Mouse (Mus musculus) CD4-positive helper T cell, adult 2 months (primary cell): ENCODE measurements around the gene Gata5.

Source experiments
- DNase-seq: peaks from one replicate; pipeline ENCODE4 v3.0.0-alpha.2; 2012; ENCODE audit warnings: low read depth, missing footprints, low spot score

Gata5 gene

GRCm38 (mm10) chr2:180307680-180308079 lies 26.8 kb downstream of the Gata5 start:
- peak; percentile 16 for DNase-seq

GRCm38 (mm10) chr2:180306423-180307168 lies 27.9 kb downstream of the Gata5 start:
- no peak for DNase-seq

DNA sequence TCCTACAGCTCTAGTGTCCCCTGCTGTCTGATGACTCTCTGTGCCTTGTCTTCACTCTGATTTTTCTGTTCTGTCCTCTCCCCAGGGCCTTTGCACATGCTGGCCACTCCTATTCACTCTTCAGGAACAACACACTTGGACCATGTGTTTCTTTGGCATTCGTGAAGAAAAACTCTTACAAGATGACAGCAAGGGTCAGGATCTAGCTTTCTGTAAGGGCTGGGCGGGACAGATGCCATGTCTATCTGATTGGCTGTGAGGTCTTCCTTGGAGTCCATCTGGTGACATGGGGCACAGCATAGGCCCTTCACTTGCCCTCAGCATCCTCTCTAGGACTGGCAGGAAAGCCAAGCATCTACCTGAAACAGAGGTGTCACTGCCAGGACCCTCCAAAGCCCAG lies 28.5 kb downstream of the Gata5 start:
- no peak for DNase-seq

DNA sequence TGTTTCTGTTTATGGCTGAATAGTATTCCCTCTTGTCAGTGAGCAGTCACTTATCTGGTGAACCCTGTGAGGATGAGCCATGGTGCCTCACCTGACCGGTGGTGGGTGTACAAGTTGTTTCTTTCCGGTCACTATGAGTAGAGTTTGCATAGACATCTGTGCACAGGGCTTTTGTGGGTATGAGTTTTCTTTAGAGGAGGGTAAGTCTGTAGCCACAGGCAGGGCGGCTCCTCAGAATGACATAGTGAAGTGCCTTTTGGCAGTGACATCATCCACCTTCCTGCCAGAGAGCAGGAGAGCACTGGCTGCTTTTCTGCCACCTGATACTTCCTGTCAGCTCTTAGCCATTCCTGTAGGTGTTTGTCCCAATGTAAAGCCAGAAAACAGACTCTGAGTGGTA lies 29.0 kb downstream of the Gata5 start:
- peak; percentile 42 for DNase-seq

GRCm38 (mm10) chr2:180304554-180304953 lies 29.9 kb downstream of the Gata5 start:
- no peak for DNase-seq

GRCm38 (mm10) chr2:180303468-180303867 lies 31.0 kb downstream of the Gata5 start:
- DNase-seq, result no peak

DNA sequence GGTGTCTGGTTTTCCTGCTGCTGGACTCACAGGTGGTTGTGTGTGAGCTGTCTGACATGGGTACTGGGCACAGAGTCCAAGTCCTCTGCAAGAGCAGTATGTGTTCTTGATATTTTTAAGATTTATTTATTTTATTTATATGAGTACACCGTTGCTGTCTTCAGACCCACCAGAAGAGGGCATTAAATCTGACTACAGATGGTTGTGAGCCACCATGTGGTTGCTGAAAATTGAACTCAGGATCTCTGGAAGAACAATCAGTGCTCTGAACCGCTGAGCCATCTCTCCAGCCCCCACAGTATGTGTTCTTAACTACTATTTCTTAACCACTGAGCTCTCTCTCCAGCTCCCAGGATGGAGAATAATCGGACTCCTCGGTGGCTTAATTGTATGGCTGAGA lies 32.3 kb downstream of the Gata5 start:
- no peak for DNase-seq

GRCm38 (mm10) chr2:180300771-180301170 lies 33.7 kb downstream of the Gata5 start:
- no peak for DNase-seq

DNA sequence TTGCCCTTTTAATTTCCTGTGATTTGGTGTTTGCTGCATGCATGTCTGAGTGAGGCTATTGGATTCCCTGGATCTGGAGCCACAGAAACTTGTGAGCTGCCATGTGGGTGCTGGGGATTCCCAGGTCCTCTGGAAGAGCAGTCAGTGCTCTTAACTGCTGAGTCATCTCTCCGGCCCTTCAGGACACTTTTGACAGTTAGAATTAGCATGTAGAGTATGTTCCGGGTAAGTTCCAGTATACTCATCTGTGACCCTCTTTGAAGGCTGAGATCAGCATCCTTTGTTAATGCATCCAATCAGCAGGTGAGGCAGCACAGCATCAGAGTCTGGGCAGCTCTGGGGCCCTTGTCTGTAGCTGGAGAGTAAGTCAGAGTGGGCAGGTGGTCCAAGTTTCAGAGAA lies 34.2 kb downstream of the Gata5 start:
- DNase-seq, result no peak

- DNase-seq, result no peak
Observed at GRCm38 (mm10) chr2:180292906-180293305, 41.6 kb downstream of the Gata5 start.

GRCm38 (mm10) chr2:180292026-180292425 lies 42.5 kb downstream of the Gata5 start:
- DNase-seq, result no peak

GRCm38 (mm10) chr2:180291566-180291965 lies 42.9 kb downstream of the Gata5 start:
- DNase-seq, result no peak

- no peak for DNase-seq
Observed at GRCm38 (mm10) chr2:180290503-180290902, 44.0 kb downstream of the Gata5 start.

- DNase-seq, result no peak
Observed at GRCm38 (mm10) chr2:180289440-180290108, 44.9 kb downstream of the Gata5 start, which contains the start of gene Rbbp8nl. Gene Rbbp8nl (minus strand): TSS chr2:180289879.

- no peak for DNase-seq
Observed at GRCm38 (mm10) chr2:180288966-180289365, 45.5 kb downstream of the Gata5 start.

GRCm38 (mm10) chr2:180279321-180279720 lies 55.2 kb downstream of the Gata5 start:
- DNase-seq, result no peak

DNA sequence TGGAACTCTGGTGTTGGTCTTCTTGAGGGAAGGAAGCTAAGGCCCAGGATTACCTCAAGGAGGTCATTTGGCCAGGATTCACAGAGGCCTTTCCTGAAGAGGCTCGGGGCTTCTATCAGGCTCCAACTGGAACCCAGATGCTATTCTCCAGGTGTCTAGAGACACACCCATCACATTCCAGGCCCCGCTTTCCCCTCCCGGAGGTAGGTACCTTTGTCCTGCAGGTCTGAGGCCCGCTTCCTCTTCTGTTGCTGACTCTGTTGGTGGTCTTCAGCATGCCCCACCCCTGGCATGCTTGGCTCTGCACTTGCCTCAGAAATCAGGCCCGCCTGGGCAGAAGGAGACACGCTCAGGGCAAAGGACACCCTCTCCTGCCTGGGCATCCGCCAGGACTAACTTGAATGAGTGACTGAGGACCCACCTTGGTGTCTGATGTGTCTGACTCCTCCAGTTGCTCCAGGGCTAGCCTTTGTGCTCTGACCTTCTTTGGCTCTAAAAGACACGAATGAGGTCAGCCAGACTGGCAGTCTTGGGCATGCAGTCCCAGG lies 56.7 kb downstream of the Gata5 start:
- no peak for DNase-seq

DNA sequence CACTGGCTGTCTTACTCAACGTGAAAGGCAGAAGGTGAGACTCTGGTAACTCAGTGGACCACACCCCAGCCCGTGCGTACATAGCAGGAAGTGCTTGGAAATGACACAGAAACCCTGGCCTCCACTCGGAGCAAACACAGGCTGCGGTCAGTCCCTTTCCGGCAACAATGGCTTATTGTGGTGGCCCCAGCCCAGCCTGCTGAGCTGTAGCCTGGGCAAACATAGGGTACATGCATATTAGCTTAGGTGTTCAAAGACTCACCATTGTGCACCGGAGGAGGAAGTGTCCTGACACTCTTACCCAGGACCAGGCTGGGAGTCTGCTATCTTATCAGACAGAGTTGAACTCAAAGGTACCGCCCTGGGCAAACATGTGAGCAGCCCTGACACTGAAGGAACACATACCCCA lies 57.6 kb downstream of the Gata5 start:
- peak; percentile 88 for DNase-seq

DNA sequence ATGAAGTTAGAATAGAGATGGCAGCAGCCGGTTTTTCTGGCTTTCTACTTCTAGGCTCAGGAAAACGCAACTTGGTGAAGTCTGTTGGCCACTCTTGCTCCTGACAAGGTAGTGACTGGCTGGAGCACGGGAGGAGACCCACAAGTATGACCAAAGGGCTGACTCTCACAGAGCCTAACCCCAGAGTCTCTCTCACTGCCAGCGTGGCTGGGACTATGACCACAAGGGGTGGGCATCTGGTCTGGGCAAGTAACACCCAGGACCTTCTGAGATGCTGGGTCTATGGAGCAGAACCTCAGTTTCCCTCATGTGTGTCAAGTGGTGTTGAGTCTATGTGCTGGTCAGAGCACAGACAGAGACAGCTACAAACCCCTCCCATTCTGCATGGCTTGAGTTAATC lies 58.1 kb downstream of the Gata5 start:
- no peak for DNase-seq

DNA sequence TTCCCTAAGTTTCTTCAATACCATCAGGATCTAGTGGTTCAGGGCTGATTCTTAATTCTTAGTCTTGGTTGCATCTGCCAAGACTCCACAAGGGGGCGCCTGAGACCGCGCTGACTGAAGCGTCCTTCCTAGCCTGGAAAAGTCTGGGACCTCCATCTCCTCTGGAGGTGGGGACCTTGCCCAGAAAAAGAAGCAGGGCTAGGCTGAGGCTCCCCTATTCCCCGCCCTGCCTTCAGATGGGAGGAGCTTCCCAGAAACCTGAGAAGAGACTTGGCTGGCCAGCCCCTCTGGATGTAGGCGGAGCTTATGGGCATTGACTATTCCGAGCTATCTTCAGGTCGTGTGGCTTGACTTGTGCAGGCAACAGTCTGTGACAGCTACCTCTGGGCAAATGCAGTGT lies 58.7 kb downstream of the Gata5 start:
- peak; percentile 89 for DNase-seq
